Mouse (Mus musculus) stomach, embryonic 14.5 days (tissue): ENCODE measurements around the gene Stmnd1. TPM values are rescaled to one million over a fixed set of nuclear protein-coding genes. Genes with fewer than 3 reads are reported as not detected.

ENCODE experiments used
- ATAC-seq: fragments of 200-750 bp; cut with Nextera tagmentation; 2 replicates; pipeline ENCODE4 v1.8.0; 2017; ENCODE audit warnings: low read depth, moderate TSS enrichment; ENCODE audit not compliant: insufficient number of reproducible peaks, insufficient read depth, low FRiP score
- H3K27ac ChIP-seq: fragments of 300-500 bp; sonication (generic); 2 replicates; pipeline ENCODE4 v1.5.1; 2014; ENCODE audit warnings: mild to moderate bottlenecking, low read length, moderate library complexity, mixed read lengths
- H3K27me3 ChIP-seq: fragments of 300-500 bp; sonication (generic); 2 replicates; pipeline ENCODE4 v1.6.1; 2014; ENCODE audit warnings: low read length, control low read depth, mixed read lengths; ENCODE audit not compliant: control insufficient read depth, insufficient read depth
- H3K36me3 ChIP-seq: fragments of 300-500 bp; sonication (generic); 2 replicates; pipeline ENCODE4 v1.6.1; 2014; ENCODE audit warnings: mild to moderate bottlenecking, control low read depth, low read length, moderate library complexity, mixed read lengths; ENCODE audit not compliant: control insufficient read depth, insufficient read depth
- H3K4me1 ChIP-seq: fragments of 300-500 bp; sonication (generic); 2 replicates; pipeline ENCODE4 v1.6.1; 2014; ENCODE audit warnings: low read length, control low read depth, mixed read lengths; ENCODE audit not compliant: control insufficient read depth, insufficient read depth
- H3K4me2 ChIP-seq: fragments of 300-500 bp; sonication (generic); replicated peaks from 2 replicates; pipeline ENCODE4 v1.6.1; 2014; ENCODE audit warnings: low read depth, low read length, control low read depth
- H3K4me3 ChIP-seq: fragments of 300-500 bp; sonication (generic); 2 replicates; pipeline ENCODE4 v1.5.1; 2014; ENCODE audit warnings: low read depth, low read length, control low read depth
- H3K9ac ChIP-seq: fragments of 300-500 bp; sonication (generic); replicated peaks from 2 replicates; pipeline ENCODE4 v1.6.1; 2014; ENCODE audit warnings: low read depth, mild to moderate bottlenecking, control low read depth, low read length, moderate library complexity, mixed read lengths
- H3K9me3 ChIP-seq: fragments of 300-500 bp; sonication (generic); 2 replicates; pipeline ENCODE4 v1.6.1; 2016; ENCODE audit warnings: low read depth, low read length, control low read depth; ENCODE audit not compliant: control insufficient read depth
- WGBS: fragments of 180-500 bp; shearing (Covaris S2); extraction: QIAGEN DNeasy Blood & Tissue Kit; methylation state at CpG from one replicate; pipeline ENCODE4 v1.1.7; 2014; 5-methylcytosine and 5-hydroxymethylcytosine counted together
- polyA plus RNA-seq: library from polyadenylated mRNA; unstranded; fragments of >200 nt; fragmentation: Nextera tagmentation; extraction: Ambion mirVana; gene quantifications from 2 replicates; pipeline ENCODE4 v1.2.1, GENCODE M21; 2014

Stmnd1 gene
- polyA plus RNA-seq, 1 experiment from 2014 or later, result not detected

GRCm38 (mm10) chr13:46343226-46343625, 69.7 kb downstream of the Stmnd1 start:
- WGBS, result 68% methylated on average over 7 of the region's 7 CpGs

DNA sequence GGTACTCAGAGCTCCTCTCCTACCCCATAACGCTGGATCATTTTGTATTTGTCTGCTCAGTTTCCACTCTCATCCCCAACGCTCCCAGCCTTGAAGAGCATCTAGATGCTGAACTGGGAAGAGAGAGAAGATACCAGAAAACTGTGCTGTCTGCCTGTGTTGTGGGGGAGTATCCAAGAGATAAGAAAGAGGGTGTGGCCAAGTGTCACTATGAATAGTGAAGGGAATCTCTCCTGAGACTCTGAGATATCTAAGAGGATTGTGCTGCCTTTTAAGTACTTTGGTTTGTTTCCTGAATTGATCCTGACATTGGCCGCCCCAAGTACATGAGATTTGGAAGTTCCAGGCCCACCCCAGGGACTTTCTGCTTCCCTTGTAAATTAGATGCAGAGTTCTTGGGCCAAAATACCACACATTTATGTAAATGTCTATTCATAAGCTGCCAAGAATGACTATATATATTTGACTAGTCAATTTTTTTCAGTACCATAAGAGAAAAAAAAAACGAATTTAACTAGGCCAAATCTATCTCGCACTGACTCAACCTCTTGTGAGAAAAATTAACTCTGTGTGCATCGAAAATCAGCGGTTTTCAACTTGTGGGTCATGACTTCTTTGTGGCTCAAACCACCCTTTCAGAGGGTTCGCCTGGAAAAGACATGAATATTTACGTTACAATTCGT, 73.5 kb downstream of the Stmnd1 start:
- Histone ChIP-seq H3K27me3 (no peaks in the 10 kb centered on the region), H3K4me3 (no peak overlapping the region), H3K9me3 (no peaks in the 10 kb centered on the region), H3K27ac (no peak overlapping the region), H3K4me1 (no peaks in the 10 kb centered on the region), H3K4me2 (no peak overlapping the region), H3K9ac (no peak overlapping the region), H3K36me3 (no peaks in the 10 kb centered on the region)
- no peak for ATAC-seq
- WGBS, result 78% methylated on average over 10 of the region's 10 CpGs

More at GRCm38 (mm10) chr13:46343226-46343625, 69.7 kb downstream of the Stmnd1 start:
- no peaks in the 10 kb centered on the region for H3K36me3 ChIP-seq
- ATAC-seq, result no peak
- H3K27ac ChIP-seq, result no peak overlapping the region
- H3K9ac ChIP-seq, result no peak overlapping the region
- H3K4me3 ChIP-seq, result no peak overlapping the region
- H3K27me3 ChIP-seq, result no peaks in the 10 kb centered on the region
- H3K9me3 ChIP-seq, result no peaks in the 10 kb centered on the region
- no peak overlapping the region for H3K4me2 ChIP-seq
- no peaks in the 10 kb centered on the region for H3K4me1 ChIP-seq

GRCm38 (mm10) chr13:46349664-46350063, 76.1 kb downstream of the Stmnd1 start:
- H3K27ac ChIP-seq, result no peak overlapping the region
- no peak overlapping the region for H3K4me3 ChIP-seq
- H3K27me3 ChIP-seq, result no peaks in the 10 kb centered on the region
- H3K9me3 ChIP-seq, result no peaks in the 10 kb centered on the region
- no peaks in the 10 kb centered on the region for H3K36me3 ChIP-seq
- no peaks in the 10 kb centered on the region for H3K4me1 ChIP-seq
- WGBS, result 75% methylated on average over 3 of the region's 3 CpGs
- no peak for ATAC-seq
- H3K9ac ChIP-seq, result no peak overlapping the region
- H3K4me2 ChIP-seq, result no peak overlapping the region

Other genes with a start within 250 kb of the Stmnd1 start
- 1.4 TPM in 2 replicates for gene Rbm24, start 144.7 kb downstream of the Stmnd1 start, polyA plus RNA-seq
- gene Cap2, start 228.1 kb downstream of the Stmnd1 start, polyA plus RNA-seq, result 8.5 TPM in 2 replicates